Mouse (Mus musculus) myocyte (in vitro differentiated cells): ENCODE results near the gene Ggn.

Experiments
- CEBPB ChIP-seq: IDR thresholded peaks from 2 replicates; pipeline ENCODE4 v1.6.1; 2011; ENCODE audit warnings: mild to moderate bottlenecking, moderate library complexity; ENCODE audit not compliant: poor library complexity, insufficient read depth, severe bottlenecking
- E2F4 ChIP-seq: IDR thresholded peaks from one replicate; pipeline ENCODE4 v1.6.1; 2011; ENCODE audit warnings: mild to moderate bottlenecking, control low read depth, moderate library complexity; ENCODE audit not compliant: insufficient read depth
- MAX ChIP-seq: IDR thresholded peaks from one replicate; pipeline ENCODE4 v1.6.1; 2011; ENCODE audit warnings: low read depth, mild to moderate bottlenecking, control low read depth
- MYOD1 ChIP-seq, 3 experiments: IDR thresholded peaks; one replicate each; pipeline ENCODE4 v1.6.1; 2011; ENCODE audit warnings: control low read depth in 2 of 3, low read depth in 2 of 3, mild to moderate bottlenecking in 2 of 3, moderate library complexity in 1 of 3; ENCODE audit not compliant: insufficient read length in 2 of 3, control insufficient read depth in 1 of 3
- MYOG ChIP-seq, 3 experiments: IDR thresholded peaks; one replicate each; pipeline ENCODE4 v1.6.1; 2011; ENCODE audit warnings: control low read depth in 2 of 3, low read depth in 2 of 3, mild to moderate bottlenecking in 2 of 3; ENCODE audit not compliant: insufficient read length in 2 of 3, control insufficient read depth in 1 of 3, insufficient read depth in 1 of 3
- POLR2A ChIP-seq: IDR thresholded peaks from one replicate; pipeline ENCODE4 v1.6.1; 2011; ENCODE audit warnings: low read depth, mild to moderate bottlenecking, control low read depth, moderate library complexity; ENCODE audit not compliant: insufficient read length
- POLR2AphosphoS2 ChIP-seq: IDR thresholded peaks from one replicate; pipeline ENCODE4 v1.6.1; 2011; ENCODE audit warnings: low read depth, control low read depth; ENCODE audit not compliant: insufficient read length
- REST ChIP-seq: IDR thresholded peaks from one replicate; pipeline ENCODE4 v1.6.1; 2011; ENCODE audit warnings: mild to moderate bottlenecking, control low read depth, moderate library complexity; ENCODE audit not compliant: insufficient read depth, insufficient read length
- SRF ChIP-seq: IDR thresholded peaks from one replicate; pipeline ENCODE4 v1.6.1; 2011; ENCODE audit warnings: low read depth; ENCODE audit not compliant: control insufficient read depth, insufficient read length
- TCF12 ChIP-seq: IDR thresholded peaks from one replicate; pipeline ENCODE4 v1.6.1; 2011; ENCODE audit warnings: mild to moderate bottlenecking, control low read depth; ENCODE audit not compliant: poor library complexity, insufficient read depth, severe bottlenecking
- TCF3 ChIP-seq: IDR thresholded peaks from one replicate; pipeline ENCODE4 v1.6.1; 2011; ENCODE audit warnings: low read depth, control low read depth; ENCODE audit not compliant: insufficient read length
- USF1 ChIP-seq: IDR thresholded peaks from one replicate; pipeline ENCODE4 v1.6.1; 2011; ENCODE audit warnings: low read depth, mild to moderate bottlenecking, control low read depth, moderate library complexity

DNA sequence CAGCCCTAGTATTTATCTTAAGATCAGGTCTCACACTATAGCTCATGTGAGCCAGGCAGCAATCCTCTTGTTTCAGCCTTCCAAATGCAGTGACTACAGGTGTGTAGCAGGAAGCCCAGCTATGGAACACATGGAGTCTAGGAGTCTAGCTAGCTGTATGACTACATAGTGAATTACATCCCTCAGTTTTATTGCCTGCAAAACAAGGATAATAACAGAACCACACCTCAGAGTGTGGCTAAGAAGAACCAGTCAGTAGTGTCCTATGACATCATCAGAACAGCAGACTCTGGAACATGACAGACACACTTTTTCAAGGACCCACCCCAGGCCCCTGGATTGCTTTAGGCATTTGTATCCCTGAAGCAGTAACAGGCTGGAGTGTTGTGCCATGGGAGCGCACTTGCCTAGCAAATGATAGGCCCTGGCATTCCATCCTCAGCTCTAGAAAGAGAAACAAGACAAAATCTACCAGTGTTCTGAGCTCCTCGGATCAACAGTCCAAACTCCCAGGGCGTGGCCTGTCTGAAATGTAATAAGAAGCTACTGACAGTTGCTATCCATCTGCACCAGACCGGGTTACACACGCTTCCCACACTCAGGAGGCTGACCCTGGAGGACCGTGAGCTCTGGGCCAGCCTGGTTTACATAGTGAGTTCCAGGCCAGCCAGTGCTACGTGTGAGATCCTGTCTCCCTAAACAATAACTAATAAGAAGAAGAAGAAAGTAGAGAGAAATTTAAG, 23.2 kb upstream of the Ggn start:
- TF ChIP-seq MAX (no peak), TCF12 (no peak), POLR2A (no peak), USF1 (no peak), MYOD1 (IDR thresholded peaks at IDR 0.05; ENCODE audit: control insufficient read depth in 1 of 3, insufficient read length in 2 of 3, low read depth in 2 of 3) (no peak), MYOG (IDR thresholded peaks at IDR 0.05; ENCODE audit: control insufficient read depth in 1 of 3, insufficient read depth in 1 of 3, insufficient read length in 2 of 3, low read depth in 2 of 3) (peak in 1 of 3 experiments; percentile 29), REST (no peak), POLR2AphosphoS2 (no peak), E2F4 (no peak), CEBPB (no peak), SRF (no peak), TCF3 (no peak)
